Mouse (Mus musculus) spleen, postnatal 4 days (tissue): Measurements from ENCODE around the gene Slc25a13.
"Not testable (repeated sequence)": the region's sequence is repeated elsewhere in the genome, so short reads cannot be mapped to it uniquely, and the experiment has no call there.

ENCODE experiments used
- DNase-seq, 2 experiments: peaks; one replicate each; pipeline ENCODE4 v3.0.0; 2022; ENCODE audit warnings: low spot score in 2 of 2

Gene Slc25a13

GRCm38 (mm10) chr6:6202451-6202850 is 14.5 kb downstream of the Slc25a13 start:
- DNase-seq: no peak

- DNase-seq: no peak
These were observed 15.0 kb downstream of the Slc25a13 start for GRCm38 (mm10) chr6:6201977-6202376.

- no peak for DNase-seq
These were observed 17.7 kb downstream of the Slc25a13 start for GRCm38 (mm10) chr6:6199138-6199870.

GRCm38 (mm10) chr6:6198056-6198455 is 18.9 kb downstream of the Slc25a13 start:
- not testable (repeated sequence) for DNase-seq

GRCm38 (mm10) chr6:6197339-6197738 is 19.6 kb downstream of the Slc25a13 start:
- no peak for DNase-seq

GRCm38 (mm10) chr6:6196527-6196926 is 20.4 kb downstream of the Slc25a13 start:
- no peak for DNase-seq

- no peak for DNase-seq
These were observed 22.1 kb downstream of the Slc25a13 start for GRCm38 (mm10) chr6:6194831-6195230.

- no peak for DNase-seq
These were observed 23.1 kb downstream of the Slc25a13 start for GRCm38 (mm10) chr6:6193906-6194305.

- no peak for DNase-seq
These were observed 24.6 kb downstream of the Slc25a13 start for GRCm38 (mm10) chr6:6192413-6192812.

- DNase-seq: no peak
These were observed 25.2 kb downstream of the Slc25a13 start for GRCm38 (mm10) chr6:6191596-6192337.

GRCm38 (mm10) chr6:6188970-6189369 is 28.0 kb downstream of the Slc25a13 start:
- DNase-seq: no peak

- DNase-seq: no peak
These were observed 30.5 kb downstream of the Slc25a13 start for GRCm38 (mm10) chr6:6186468-6186867.

- DNase-seq: no peak
These were observed 31.3 kb downstream of the Slc25a13 start for GRCm38 (mm10) chr6:6185735-6186068.

GRCm38 (mm10) chr6:6184921-6185734 is 31.8 kb downstream of the Slc25a13 start:
- no peak for DNase-seq

GRCm38 (mm10) chr6:6183601-6184000 is 33.4 kb downstream of the Slc25a13 start:
- DNase-seq: no peak

GRCm38 (mm10) chr6:6182191-6182590 is 34.8 kb downstream of the Slc25a13 start:
- no peak for DNase-seq

- DNase-seq: not testable (repeated sequence)
These were observed 38.6 kb downstream of the Slc25a13 start for GRCm38 (mm10) chr6:6178341-6178740.

- no peak for DNase-seq
These were observed 41.5 kb downstream of the Slc25a13 start for GRCm38 (mm10) chr6:6175350-6175971.

- DNase-seq: no peak
These were observed 42.9 kb downstream of the Slc25a13 start for GRCm38 (mm10) chr6:6173935-6174561.

- DNase-seq: no peak
These were observed 43.6 kb downstream of the Slc25a13 start for GRCm38 (mm10) chr6:6173166-6173934.
